Mouse (Mus musculus) E14TG2a.4 (cell line): ENCODE measurements at regions not wholly inside any gene's neighbourhood (a gene's known extent, or its start where the extent isn't known, plus 50 kb on each side); places are given as distances from the start of the nearest gene placed in this dataset.
A peak's percentile ranks its signal among the peaks of the same experiment; 100 is the strongest.

ENCODE experiments used
- H3K27me3 ChIP-seq: 2 replicates; pipeline ENCODE4 v1.6.1; 2014; ENCODE audit warnings: low read length, control low read depth; ENCODE audit not compliant: insufficient read depth
- H3K36me3 ChIP-seq: 2 replicates; pipeline ENCODE4 v1.6.1; 2014; ENCODE audit warnings: low read length, control low read depth; ENCODE audit not compliant: insufficient read depth
- H3K4me1 ChIP-seq: replicated peaks from 2 replicates; pipeline ENCODE4 v1.6.1; 2014; ENCODE audit warnings: low read depth, low read length, control low read depth
- H3K4me3 ChIP-seq: replicated peaks from 2 replicates; pipeline ENCODE4 v1.5.1; 2014; ENCODE audit warnings: mild to moderate bottlenecking, low read length
- H3K9me3 ChIP-seq: 2 replicates; pipeline ENCODE4 v1.6.1; 2014; ENCODE audit warnings: low read length, control low read depth
- CTCF ChIP-seq: conservative IDR thresholded peaks from 2 replicates; pipeline ENCODE4 v1.5.1; 2014; ENCODE audit warnings: low read length
- NANOG ChIP-seq: IDR thresholded peaks from 2 replicates; pipeline ENCODE4 v1.6.1; 2014; ENCODE audit warnings: borderline replicate concordance, low read length, mixed read lengths
- POU5F1 ChIP-seq: IDR thresholded peaks from 2 replicates; pipeline ENCODE4 v1.6.1; 2014; ENCODE audit warnings: low read length, borderline replicate concordance

GRCm38 (mm10) chr15:95714408-95714807 lies 58.6 kb upstream of the Dbx2 start:
- Histone ChIP-seq H3K9me3 (no peaks in the 10 kb centered on the region), H3K4me1 (no peaks in the 10 kb centered on the region), H3K36me3 (no peaks in the 10 kb centered on the region), H3K27me3 (no peaks in the 10 kb centered on the region), H3K4me3 (no peak overlapping the region)
- TF ChIP-seq POU5F1 (no peak), CTCF (no peak), NANOG (no peak)

- Histone ChIP-seq H3K4me3 (no peak overlapping the region), H3K9me3 (no peaks in the 10 kb centered on the region), H3K36me3 (no peaks in the 10 kb centered on the region), H3K27me3 (no peaks in the 10 kb centered on the region), H3K4me1 (no peaks in the 10 kb centered on the region)
- TF ChIP-seq POU5F1 (no peak), NANOG (no peak), CTCF (no peak)
Measured at GRCm38 (mm10) chr15:95715941-95716340, 60.2 kb upstream of the Dbx2 start.

- H3K27me3 ChIP-seq, result no peaks in the 10 kb centered on the region
- H3K9me3 ChIP-seq, result no peaks in the 10 kb centered on the region
- no peak overlapping the region for H3K4me3 ChIP-seq
- peak; percentile 84 for TF ChIP-seq CTCF
- no peak for TF ChIP-seq POU5F1
- TF ChIP-seq NANOG, result no peak; the same call in 1 of the 2 replicates
- H3K36me3 ChIP-seq, result no peaks in the 10 kb centered on the region
- H3K4me1 ChIP-seq, result 0 out of 2 replicates have a peak, but pooled peaks cover 2% of the 10 kb centered on the region
Measured at GRCm38 (mm10) chr15:95723699-95724098, 66.9 kb upstream of the Ano6 start.

- Histone ChIP-seq H3K27me3 (no peaks in the 10 kb centered on the region), H3K36me3 (no peaks in the 10 kb centered on the region), H3K9me3 (no peaks in the 10 kb centered on the region), H3K4me1 (0 out of 2 replicates have a peak, but pooled peaks cover 2% of the 10 kb centered on the region), H3K4me3 (no peak overlapping the region)
- TF ChIP-seq CTCF, result peak; percentile 85
- TF ChIP-seq NANOG, result no peak
Measured at GRCm38 (mm10) chr15:95725866-95726265, 64.8 kb upstream of the Ano6 start.

- Histone ChIP-seq H3K4me3 (no peak overlapping the region), H3K36me3 (no peaks in the 10 kb centered on the region), H3K27me3 (no peaks in the 10 kb centered on the region), H3K4me1 (0 out of 2 replicates have a peak, but pooled peaks cover 2% of the 10 kb centered on the region), H3K9me3 (no peaks in the 10 kb centered on the region)
- TF ChIP-seq NANOG (no peak), CTCF (no peak), POU5F1 (no peak)
Measured at GRCm38 (mm10) chr15:95726516-95726915, 64.1 kb upstream of the Ano6 start.

- Histone ChIP-seq H3K9me3 (no peaks in the 10 kb centered on the region), H3K36me3 (no peaks in the 10 kb centered on the region), H3K4me1 (no peaks in the 10 kb centered on the region), H3K27me3 (no peaks in the 10 kb centered on the region), H3K4me3 (no peak overlapping the region)
- no peak for TF ChIP-seq NANOG
- TF ChIP-seq CTCF, result no peak
- no peak for TF ChIP-seq POU5F1
Measured at GRCm38 (mm10) chr15:95735746-95736145, 54.9 kb upstream of the Ano6 start.
